Comparison of ENCODE assay signal across 33 mouse cellular contexts in genomic region chr3:58814191-58814590, GRCm38 (mm10). TPM values are rescaled to one million over a fixed set of nuclear protein-coding genes. Genes with fewer than 3 reads are reported as not detected.
DNase-seq lines count a peak whose midpoint lies in the region; ATAC-seq and TF ChIP-seq lines count a peak whose summit lies in the region.
"Had no signal": no experiment of that assay in that cellular context is flagged by ENCODE, and none has a peak within 500 bp of the region (broad histone marks: within the 10 kb centered on the region; RNA-seq: fewer than 3 reads in every experiment).

No protein-coding gene starts in this region.

- no peak for TF ChIP-seq POLR2A in heart, adult 2 months (IDR thresholded peaks at IDR 0.05; ENCODE audit: insufficient read depth, low read depth, low read length)

- no peaks in the 10 kb centered on the region for H3K9me3 ChIP-seq in heart, embryonic 11.5 days (replicated peaks; ENCODE audit: control insufficient read depth, low read length)
- H3K9me3 ChIP-seq: embryonic facial prominence, embryonic 12.5 days; intestine, embryonic 15.5 days had no signal

- ATAC-seq in heart, embryonic 11.5 days (replicated peaks; ENCODE audit: insufficient number of reproducible peaks, low FRiP score, low TSS enrichment), result no peak
- ATAC-seq: CD4-positive, CD25-positive, alpha-beta regulatory T cell, adult 4 months; forebrain, embryonic 14.5 days; hindbrain, embryonic 16.5 days; intestine, embryonic 15.5 days had no signal

- H3K36me3 ChIP-seq in heart, adult 2 months (ENCODE audit: control insufficient read depth, insufficient read depth, low read length), result no peaks in the 10 kb centered on the region
- no peaks in the 10 kb centered on the region for H3K36me3 ChIP-seq in heart, embryonic 11.5 days (ENCODE audit: control insufficient read depth, insufficient read depth, low read length)
- H3K36me3 ChIP-seq: embryonic facial prominence, embryonic 12.5 days; intestine, embryonic 15.5 days had no signal

- H3K9ac ChIP-seq in heart, adult 2 months (ENCODE audit: low read depth, low read length), result no peak overlapping the region
- H3K9ac ChIP-seq in heart, embryonic 11.5 days (ENCODE audit: low read depth, low read length), result no peak overlapping the region
- H3K9ac ChIP-seq: embryonic facial prominence, embryonic 12.5 days; intestine, embryonic 15.5 days; liver, embryonic 14.5 days; lung, embryonic 14.5 days had no signal

- peak; percentile 58 to 79 for DNase-seq in cerebellum, postnatal 10 days
- DNase-seq in cerebellum, adult 9-10 months, result no peak
- DNase-seq in heart, adult 2 months, result peak; percentile 34 to 69
- peak; percentile 67 to 69 for DNase-seq in heart, postnatal 10 days
- DNase-seq in heart, postnatal 4 days, result peak; percentile 24
- no peak for DNase-seq in layer of hippocampus, adult 11-12 months (ENCODE audit: low spot score)
- DNase-seq: adrenal gland, adult 2 months; cerebellum, adult 2 months; embryo, embryonic 11 days; gastrocnemius, postnatal 25 days; kidney, adult 8-10 months; kidney, postnatal 4 days; layer of hippocampus, postnatal 36 days; liver; lung, embryonic 14.5 days; lung, postnatal 14 days; midbrain, embryonic 14.5 days; thymus, postnatal 4 days had no signal

- no peaks in the 10 kb centered on the region for H3K27me3 ChIP-seq in heart, adult 2 months (ENCODE audit: control insufficient read depth, insufficient read depth, low read length)
- H3K27me3 ChIP-seq in heart, embryonic 11.5 days (ENCODE audit: control insufficient read depth, insufficient read depth, low read length), result no peaks in the 10 kb centered on the region
- H3K27me3 ChIP-seq: embryonic facial prominence, embryonic 12.5 days; intestine, embryonic 15.5 days had no signal

- H3K4me1 ChIP-seq in heart, adult 2 months (ENCODE audit: control insufficient read depth, insufficient read depth, low read length), result peaks cover 1% of the 10 kb centered on the region; the same call in 1 of the 2 replicates
- H3K4me1 ChIP-seq in heart, embryonic 11.5 days (ENCODE audit: control insufficient read depth, insufficient read depth, low read length), result no peaks in the 10 kb centered on the region; the same call in 1 of the 2 replicates
- H3K4me1 ChIP-seq: intestine, embryonic 15.5 days had no signal

- no peaks in the 10 kb centered on the region for H3K79me2 ChIP-seq in heart, adult 2 months (replicated peaks; ENCODE audit: control insufficient read depth, insufficient read depth, low read length)

- TF ChIP-seq CTCF in heart, adult 2 months (IDR thresholded peaks at IDR 0.05), result no peak

- no peak overlapping the region for H3K27ac ChIP-seq in heart, adult 2 months
- no peak overlapping the region for H3K27ac ChIP-seq in heart, embryonic 11.5 days (ENCODE audit: low read depth, low read length)
- H3K27ac ChIP-seq: embryonic facial prominence, embryonic 12.5 days; intestine, embryonic 15.5 days; kidney, postnatal 0 days; liver, embryonic 14.5 days had no signal

- intact Hi-C loops in heart, adult 2 months (cut with DNase I), result no loop called here
- intact Hi-C loops in heart, postnatal 10 days (cut with DNase I), result no loop called here

- H3K4me3 ChIP-seq in heart, adult 2 months, result no peak overlapping the region
- no peak overlapping the region for H3K4me3 ChIP-seq in heart, embryonic 11.5 days (ENCODE audit: low read depth, low read length)
- H3K4me3 ChIP-seq: embryonic facial prominence, embryonic 12.5 days; intestine, embryonic 15.5 days had no signal

- TF ChIP-seq EP300 in heart, adult 2 months (IDR thresholded peaks at IDR 0.05; ENCODE audit: insufficient read depth, low read depth, low read length), result no peak

- WGBS in heart, adult 2 months, result 49% methylated on average over 3 of the region's 3 CpGs
- WGBS in heart, embryonic 11.5 days (ENCODE audit: insufficient replicate concordance), result 78% methylated on average over 3 of the region's 3 CpGs

- no peak overlapping the region for H3K4me2 ChIP-seq in heart, embryonic 11.5 days
- H3K4me2 ChIP-seq: embryonic facial prominence, embryonic 12.5 days; intestine, embryonic 15.5 days; lung, embryonic 14.5 days had no signal

RNA-seq across cellular contexts. Expression of gene Mindy4b-ps, which starts 7.9 kb away (rescaled TPM):
- total RNA-seq in heart, adult 2 months (2021), result under 1 TPM; 0.20 to 0.21 TPM
- 0.31 and 0.67 TPM in 2 replicates for polyA plus RNA-seq in heart, adult 2 months (2012; rRNA removed)
- polyA plus RNA-seq in heart, embryonic 11.5 days (2014; fragmentation: Nextera tagmentation; extraction: Ambion mirVana), result not detected in 2 replicates
- under 1 TPM; 0.12 to 0.32 TPM for total RNA-seq in heart, postnatal 10 days (2021)
- under 1 TPM; 0.32 to 0.41 TPM for total RNA-seq in heart, postnatal 4 days (2021)
- total RNA-seq: adrenal gland, adult 2 months; gastrocnemius, postnatal 25 days; monocyte, adult 5-6 weeks had no signal
- polyA plus RNA-seq: adrenal gland, adult 2 months; CD4-positive, CD25-positive, alpha-beta regulatory T cell, adult 4 months; embryonic facial prominence, embryonic 12.5 days; hindbrain, embryonic 11.5 days; intestine, embryonic 15.5 days; kidney, postnatal 0 days; limb, embryonic 11.5 days; liver, embryonic 14.5 days; lung, embryonic 14.5 days; midbrain, embryonic 14.5 days; neural tube, embryonic 14.5 days; stomach, embryonic 14.5 days; testis, adult 2 months; thymus, postnatal 0 days had no signal

Comparison
In these comparisons a context has a peak if more than half of its experiments do, and no peak if none do; other contexts are left out.
1. DNase-seq: peak in cerebellum, postnatal 10 days (2 of 2), heart, adult 2 months (2 of 2), heart, postnatal 10 days (2 of 2) and heart, postnatal 4 days (single experiment); none in cerebellum, adult 9-10 months (single experiment) and layer of hippocampus, adult 11-12 months (single experiment).